Mouse (Mus musculus) neutrophil, adult 65 days (primary cell): ENCODE measurements around the gene Il18bp. TPM values are rescaled to one million over a fixed set of nuclear protein-coding genes. Genes with fewer than 3 reads are reported as not detected.

Experiments used
- total RNA-seq: library from RNA; stranded (reverse); gene quantifications from 2 replicates; pipeline ENCODE4 v1.2.4, GENCODE M21; 2023

Gene Il18bp
- 28.7 and 30.3 TPM in 2 replicates for total RNA-seq

DNA sequence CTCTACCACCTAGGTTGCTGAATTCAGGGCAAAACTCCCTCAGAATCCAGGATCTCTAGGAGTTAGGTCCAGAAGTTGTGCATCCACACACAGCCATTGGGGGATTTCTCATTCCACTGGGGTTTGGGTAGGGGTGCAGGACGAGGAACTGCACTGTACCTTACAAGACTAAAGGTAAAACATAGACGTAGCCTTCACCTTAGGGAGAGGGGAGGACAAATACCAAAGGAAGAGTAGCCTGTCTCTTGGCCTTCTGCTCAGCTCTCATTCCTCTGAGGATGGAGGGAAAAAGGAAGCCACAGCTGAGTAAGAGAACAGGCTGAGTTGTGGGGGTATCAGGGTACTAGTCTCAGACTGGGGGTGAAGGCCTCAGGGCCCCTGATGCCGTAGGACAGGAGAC, at the start of gene Il18bp:
Il18bp (minus strand) TSS at position 101 of the 400 bp plus-strand sequence.

GRCm38 (mm10) chr7:102065046-102065891, 46.8 kb upstream of the Il18bp start, which contains the start of the genes Rnf121, Xndc1 and Xntrpc:
Rnf121 (minus strand) TSS chr7:102065469.
Xndc1 (plus strand) TSS chr7:102065511.
Xntrpc (plus strand) TSS chr7:102065713.

Other genes with a start within 250 kb of the Il18bp start
- not detected in 2 replicates for gene Phox2a, start 200.4 kb downstream of the Il18bp start, total RNA-seq
- gene Inppl1, start 180.5 kb downstream of the Il18bp start, total RNA-seq: 14.9 and 24.8 TPM in 2 replicates
- gene Folr2, start 161.5 kb downstream of the Il18bp start, total RNA-seq: 1.5 TPM in 1 of 2 replicates, not detected in the other
- 40.4 and 44.1 TPM in 2 replicates for gene Anapc15, start 155.0 kb downstream of the Il18bp start, total RNA-seq
- gene Folr1, start 147.9 kb downstream of the Il18bp start, total RNA-seq: not detected in 2 replicates
- gene Lamtor1, start 112.8 kb downstream of the Il18bp start, total RNA-seq: 97.8 and 108 TPM in 2 replicates
- 0.18 TPM in 1 of 2 replicates, not detected in the other for gene Tomt, start 112.3 kb downstream of the Il18bp start, total RNA-seq
- 0.51 and 1.1 TPM in 2 replicates for gene Lrrc51, start 84.8 kb downstream of the Il18bp start, total RNA-seq
- 91.4 and 106 TPM in 2 replicates for gene Numa1, start 84.6 kb downstream of the Il18bp start, total RNA-seq
- gene Rnf121, start 46.8 kb upstream of the Il18bp start, total RNA-seq: 12.0 and 16.0 TPM in 2 replicates
- gene Xndc1, start 46.8 kb upstream of the Il18bp start, total RNA-seq: 6.9 and 8.8 TPM in 2 replicates
- 0.54 and 1.1 TPM in 2 replicates for gene Xntrpc, start 47.0 kb upstream of the Il18bp start, total RNA-seq
- gene Trpc2, start 64.4 kb upstream of the Il18bp start, total RNA-seq: 0.22 and 0.45 TPM in 2 replicates
- not detected in 2 replicates for gene Art1, start 83.1 kb upstream of the Il18bp start, total RNA-seq
- not detected in 2 replicates for gene Art5, start 90.8 kb upstream of the Il18bp start, total RNA-seq
- gene Chrna10, start 98.1 kb upstream of the Il18bp start, total RNA-seq: 0.16 TPM in 1 of 2 replicates, not detected in the other
- 69.7 and 84.9 TPM in 2 replicates for gene Nup98, start 191.5 kb upstream of the Il18bp start, total RNA-seq
- 34.8 and 40.8 TPM in 2 replicates for gene Pgap2, start 191.5 kb upstream of the Il18bp start, total RNA-seq
- gene Rhog, start 237.4 kb upstream of the Il18bp start, total RNA-seq: 459 and 512 TPM in 2 replicates
- 90.5 and 118 TPM in 2 replicates for gene Stim1, start 249.1 kb upstream of the Il18bp start, total RNA-seq